Mouse (Mus musculus) urinary bladder, postnatal 25 days (tissue): ENCODE results near the gene Smoc2.

ENCODE experiments used
- DNase-seq: peaks from one replicate; pipeline ENCODE4 v3.0.0; 2022; ENCODE audit warnings: low spot score

Gene Smoc2

GRCm38 (mm10) chr17:14414511-14414910, 135.2 kb downstream of the Smoc2 start:
- no peak for DNase-seq

GRCm38 (mm10) chr17:14420460-14421046, 141.2 kb downstream of the Smoc2 start:
- no peak for DNase-seq

DNA sequence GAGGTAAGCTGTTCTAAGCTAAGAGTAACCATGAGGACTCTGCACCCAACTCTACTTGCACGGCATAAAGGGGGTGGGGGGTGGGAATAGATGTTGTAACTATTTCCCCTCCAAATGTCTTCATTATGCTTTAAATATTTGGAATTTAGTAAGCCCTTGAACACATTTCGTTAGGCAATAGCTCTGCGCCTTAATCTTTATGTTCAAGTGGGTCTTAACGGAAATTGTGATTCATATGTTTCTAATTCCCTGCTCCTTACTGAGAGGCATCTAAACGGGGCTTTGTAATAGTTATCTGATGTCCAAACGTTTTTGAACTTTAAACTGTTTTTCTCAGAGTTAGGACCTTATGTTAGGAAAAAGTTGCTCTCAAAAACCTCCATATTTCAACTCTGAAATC, 147.2 kb downstream of the Smoc2 start:
- no peak for DNase-seq

- DNase-seq: no peak
Observed at GRCm38 (mm10) chr17:14434717-14435116, 155.4 kb downstream of the Smoc2 start.

DNA sequence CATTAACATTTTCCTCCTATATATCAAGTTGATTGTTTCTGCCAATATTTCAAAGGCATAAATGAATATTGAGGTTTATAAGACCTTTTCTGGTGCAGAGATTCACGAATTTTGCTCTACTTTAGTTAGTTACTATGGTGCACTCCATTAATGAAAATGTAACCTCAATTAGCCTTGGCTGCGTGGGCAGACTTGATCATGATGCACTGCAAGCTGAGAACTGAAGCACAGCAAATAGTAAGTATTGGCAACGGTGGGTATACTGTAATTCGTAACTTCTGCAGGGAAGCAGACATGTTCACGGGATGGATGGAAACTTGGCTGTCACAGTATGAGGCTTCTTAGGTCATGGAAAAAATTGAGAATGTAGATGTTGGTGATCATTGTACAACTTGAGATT, 166.3 kb downstream of the Smoc2 start:
- DNase-seq: no peak

- DNase-seq: no peak
Observed at GRCm38 (mm10) chr17:14447275-14447674, 168.0 kb downstream of the Smoc2 start.
